Mouse (Mus musculus) embryonic fibroblast, embryonic 13.5 days (primary cell): Measurements from ENCODE around the gene Naa38.

Experiments
- CTCF ChIP-seq: IDR thresholded peaks from 2 replicates; pipeline ENCODE4 v1.5.1; 2011; ENCODE audit warnings: mild to moderate bottlenecking, control low read depth, low read length, moderate library complexity, borderline replicate concordance; ENCODE audit not compliant: insufficient read depth
- POLR2A ChIP-seq: IDR thresholded peaks from 2 replicates; pipeline ENCODE4 v1.6.1; 2011; ENCODE audit warnings: low read depth, mild to moderate bottlenecking, control low read depth, low read length, moderate library complexity

GRCm38 (mm10) chr11:69433189-69433588, 37.9 kb downstream of the Naa38 start:
- TF ChIP-seq POLR2A (no peak), CTCF (no peak)
